Mouse (Mus musculus): ENCODE measurements around the gene Tnni3.

DNA sequence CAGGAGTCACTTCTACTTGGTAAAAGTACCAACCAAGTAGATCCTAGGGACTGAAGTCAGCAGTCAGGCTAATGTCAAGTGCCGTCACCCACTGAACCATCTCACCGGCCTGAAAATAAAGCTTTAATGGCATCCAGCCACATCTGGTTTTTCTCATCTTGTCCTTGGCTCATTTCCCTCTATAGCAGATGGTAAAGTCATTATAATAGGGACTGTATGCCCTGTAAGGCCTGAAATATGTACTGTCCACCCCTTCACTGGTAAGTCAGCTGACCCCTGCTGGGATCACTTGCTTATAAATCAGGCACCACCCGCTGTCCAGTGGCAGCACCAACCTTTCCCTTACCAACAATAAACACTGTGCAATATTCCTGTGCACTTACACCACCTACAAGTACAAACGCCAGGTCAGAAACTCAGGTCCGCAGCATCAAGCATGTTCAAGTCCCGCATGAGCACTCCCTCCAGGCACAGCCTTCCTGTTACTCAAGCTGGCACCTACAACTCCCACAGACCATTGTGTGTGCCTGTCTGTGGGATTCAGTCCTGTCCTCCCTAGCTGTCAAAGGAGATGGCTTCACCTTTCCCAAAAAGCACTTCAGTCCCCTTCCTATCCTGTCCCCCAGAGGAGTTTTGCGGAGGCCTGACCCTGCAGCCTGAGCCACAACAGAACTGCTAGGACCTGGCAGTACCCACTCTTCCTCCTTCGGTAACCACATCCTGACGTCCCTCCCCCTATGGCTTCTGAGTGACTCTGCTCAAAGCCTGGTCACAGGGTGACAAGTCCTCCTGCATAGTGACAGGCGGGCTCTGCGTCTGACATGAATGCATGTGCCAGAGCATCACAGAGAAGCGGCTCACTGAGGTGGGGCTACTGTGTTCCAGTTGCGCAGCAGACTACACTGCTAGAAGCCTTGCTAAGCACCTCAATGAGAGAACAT is 31.5 kb downstream of the Tnni3 start:
- TF ChIP-seq CTCF (IDR thresholded peaks at IDR 0.05; ENCODE audit: low read depth, low read length) (no peak), POLR2A (IDR thresholded peaks at IDR 0.05; ENCODE audit: insufficient read depth, low read length) (no peak)

Data from ES-Bruce4 (cell line).